Mouse (Mus musculus) C2C12 (cell line): Measurements from ENCODE around the gene Cfap299. TPM values are rescaled to one million over a fixed set of nuclear protein-coding genes. Genes with fewer than 3 reads are reported as not detected.

Experiments used
- H3K27me3 ChIP-seq: one replicate; pipeline ENCODE4 v1.6.1; 2011; ENCODE audit not compliant: control insufficient read depth, insufficient read depth, insufficient read length
- H3K36me3 ChIP-seq: one replicate; pipeline ENCODE4 v1.6.1; 2011; ENCODE audit not compliant: control insufficient read depth, insufficient read depth
- H3K4me3 ChIP-seq: one replicate; pipeline ENCODE4 v1.5.1; 2011; ENCODE audit warnings: mild to moderate bottlenecking, control low read depth; ENCODE audit not compliant: poor library complexity, insufficient read depth, severe bottlenecking
- H3K79me2 ChIP-seq: one replicate; pipeline ENCODE4 v1.6.1; 2011; ENCODE audit not compliant: control insufficient read depth, insufficient read depth
- H3K79me3 ChIP-seq: one replicate; pipeline ENCODE4 v1.6.1; 2011; ENCODE audit warnings: low read depth, control low read depth
- H3ac ChIP-seq: one replicate; pipeline ENCODE3; 2011; ENCODE audit warnings: low read depth; ENCODE audit not compliant: control insufficient read depth, insufficient read length
- CEBPB ChIP-seq: IDR thresholded peaks from one replicate; pipeline ENCODE4 v1.6.1; 2011; ENCODE audit warnings: low read depth, mild to moderate bottlenecking, control low read depth, moderate library complexity
- CTCF ChIP-seq: IDR thresholded peaks from one replicate; pipeline ENCODE4 v1.5.1; 2011; ENCODE audit not compliant: control insufficient read depth, insufficient read depth, insufficient read length
- FOSL1 ChIP-seq: IDR thresholded peaks from one replicate; pipeline ENCODE4 v1.8.0; 2011; ENCODE audit warnings: mild to moderate bottlenecking, low read length; ENCODE audit not compliant: poor library complexity, insufficient read depth, severe bottlenecking
- MAX ChIP-seq: IDR thresholded peaks from one replicate; pipeline ENCODE4 v1.6.1; 2011; ENCODE audit warnings: mild to moderate bottlenecking, control low read depth
- MYOD1 ChIP-seq: IDR thresholded peaks from one replicate; pipeline ENCODE4 v1.6.1; 2011; ENCODE audit warnings: low read depth; ENCODE audit not compliant: control insufficient read depth, insufficient read length
- MYOG ChIP-seq: IDR thresholded peaks from one replicate; pipeline ENCODE4 v1.6.1; 2011; ENCODE audit not compliant: control insufficient read depth, insufficient read length; ENCODE audit errors: extremely low read depth
- USF1 ChIP-seq: IDR thresholded peaks from one replicate; pipeline ENCODE4 v1.6.1; 2011; ENCODE audit warnings: low read depth, mild to moderate bottlenecking, control low read depth, moderate library complexity
- polyA plus RNA-seq: library from polyadenylated mRNA; unstranded; fragments of >200 nt; fragmentation: generic; extraction: Trizol; gene quantifications from one replicate; pipeline ENCODE4 v1.2.1, GENCODE M21; 2012; ENCODE audit warnings: missing spikeins

Cfap299 gene
- polyA plus RNA-seq, 1 experiment: 0.09 TPM

DNA sequence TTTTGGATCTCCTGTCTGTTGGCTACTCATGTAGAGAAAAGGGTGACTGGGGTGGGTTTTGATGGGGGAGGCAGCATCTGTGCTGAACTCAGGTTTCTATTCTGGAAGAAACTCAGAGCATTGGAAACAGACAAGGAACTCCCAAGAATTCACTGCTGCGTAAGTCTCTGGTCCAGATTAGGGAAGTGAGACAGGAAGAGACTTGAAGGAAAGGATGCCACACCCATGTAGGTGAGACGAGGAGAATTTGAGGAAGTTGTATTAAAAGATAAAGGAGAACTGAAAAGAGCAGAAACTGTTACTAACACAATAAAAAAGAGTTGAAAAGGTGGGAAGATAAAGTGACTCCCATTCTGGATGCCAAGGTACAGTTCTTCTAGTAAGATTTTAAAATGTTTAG lies 249.3 kb downstream of the Cfap299 start:
- Histone ChIP-seq H3ac (no peak overlapping the region), H3K36me3 (no peaks in the 10 kb centered on the region), H3K79me3 (no peaks in the 10 kb centered on the region), H3K79me2 (no peaks in the 10 kb centered on the region), H3K4me3 (no peak overlapping the region), H3K27me3 (no peaks in the 10 kb centered on the region)
- no peak for TF ChIP-seq USF1
- TF ChIP-seq MYOG: no peak
- TF ChIP-seq FOSL1: no peak
- TF ChIP-seq CTCF: no peak

DNA sequence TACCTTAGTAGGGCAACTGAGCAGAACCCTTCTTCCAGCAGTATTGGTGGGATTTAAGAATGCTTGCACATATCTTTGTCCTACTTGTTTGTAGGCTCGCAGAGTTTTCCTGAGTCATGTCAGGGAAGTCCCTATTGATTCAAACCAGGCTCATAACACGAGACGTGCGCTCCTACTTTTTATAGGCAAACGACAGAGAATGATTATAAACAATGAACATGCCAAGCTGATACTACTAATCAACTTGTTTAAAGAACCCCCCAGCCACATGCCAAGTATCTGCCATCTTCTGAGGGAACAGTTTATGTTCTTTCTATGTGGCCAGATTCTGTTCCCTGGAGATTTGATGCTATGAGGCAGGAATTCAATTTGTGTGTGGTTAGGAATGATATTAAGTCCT lies 251.7 kb downstream of the Cfap299 start:
- no peaks in the 10 kb centered on the region for H3K36me3 ChIP-seq
- no peaks in the 10 kb centered on the region for H3K79me3 ChIP-seq
- no peaks in the 10 kb centered on the region for H3K79me2 ChIP-seq
- no peaks in the 10 kb centered on the region for H3K27me3 ChIP-seq
- H3ac ChIP-seq: no peak overlapping the region
- no peak overlapping the region for H3K4me3 ChIP-seq
- TF ChIP-seq MYOD1 (no peak), FOSL1 (no peak), USF1 (no peak), MAX (no peak), MYOG (no peak), CEBPB (no peak), CTCF (no peak)

DNA sequence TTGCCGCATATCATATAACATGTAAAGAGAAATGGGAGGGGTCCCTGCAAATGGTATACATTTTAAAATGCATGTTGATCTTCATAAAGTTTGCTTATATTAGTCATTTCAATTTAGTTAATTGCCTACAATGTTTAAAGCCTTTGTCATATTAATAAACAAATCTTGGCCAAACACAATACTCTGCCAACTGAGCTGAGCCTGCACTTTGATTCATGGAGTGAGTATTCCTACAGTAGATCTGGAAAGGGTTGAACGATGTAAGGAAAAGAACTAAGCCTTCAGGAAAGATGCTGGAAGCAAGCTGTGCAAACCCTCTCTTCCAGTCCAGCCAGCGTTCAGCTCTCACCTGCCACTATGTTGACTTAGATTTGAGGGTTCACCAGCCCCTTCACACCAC lies 252.9 kb downstream of the Cfap299 start:
- Histone ChIP-seq H3K27me3 (no peaks in the 10 kb centered on the region), H3K79me3 (no peaks in the 10 kb centered on the region), H3ac (no peak overlapping the region), H3K4me3 (no peak overlapping the region), H3K79me2 (no peaks in the 10 kb centered on the region), H3K36me3 (no peaks in the 10 kb centered on the region)
- TF ChIP-seq CEBPB (no peak), FOSL1 (no peak), MAX (no peak), CTCF (no peak), MYOG (no peak), MYOD1 (no peak), USF1 (no peak)

DNA sequence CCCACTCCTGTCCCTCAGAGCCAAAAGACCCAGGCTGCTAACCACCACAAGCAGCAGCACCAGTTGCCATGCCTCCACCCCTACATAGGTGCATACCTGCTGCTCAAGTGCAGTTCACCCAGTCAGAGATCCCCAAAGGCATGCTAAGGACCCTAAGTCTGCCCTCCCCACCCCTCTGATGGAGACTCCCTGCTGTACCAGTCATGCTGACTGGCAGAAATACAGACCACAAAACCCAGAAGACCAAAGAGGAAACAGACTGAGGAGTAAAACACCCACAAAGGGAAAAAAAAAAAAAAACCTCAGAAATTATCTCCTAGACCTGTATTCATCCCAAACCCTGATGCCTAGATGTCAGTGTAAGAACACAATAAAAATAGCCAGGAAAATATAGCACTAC lies 256.8 kb downstream of the Cfap299 start:
- Histone ChIP-seq H3K36me3 (no peaks in the 10 kb centered on the region), H3K79me3 (no peaks in the 10 kb centered on the region), H3K79me2 (no peaks in the 10 kb centered on the region), H3K27me3 (no peaks in the 10 kb centered on the region), H3ac (no peak overlapping the region), H3K4me3 (no peak overlapping the region)
- TF ChIP-seq MYOD1: no peak
- no peak for TF ChIP-seq MAX
- no peak for TF ChIP-seq FOSL1
- no peak for TF ChIP-seq USF1
- no peak for TF ChIP-seq CTCF
- no peak for TF ChIP-seq MYOG
- no peak for TF ChIP-seq CEBPB

DNA sequence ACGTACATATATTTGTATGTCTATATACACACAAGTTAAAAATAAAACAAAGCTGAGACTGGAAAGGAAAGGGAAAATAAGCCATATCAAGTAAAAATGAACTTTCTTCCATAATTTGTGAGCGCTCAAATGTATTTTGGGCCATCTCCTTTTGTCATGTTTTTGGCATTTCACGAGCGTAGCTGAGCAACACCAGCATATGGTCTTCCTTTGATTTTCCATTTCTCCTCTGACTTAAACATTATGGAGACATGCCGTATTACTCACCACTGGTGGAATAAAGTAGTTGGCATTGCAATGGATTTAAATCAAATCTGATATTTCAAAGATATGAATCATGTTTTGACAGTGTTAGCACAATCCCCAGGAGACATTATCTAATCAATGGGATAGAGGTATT lies 284.4 kb downstream of the Cfap299 start:
- Histone ChIP-seq H3K36me3 (no peaks in the 10 kb centered on the region), H3K27me3 (no peaks in the 10 kb centered on the region), H3K79me2 (no peaks in the 10 kb centered on the region), H3K4me3 (no peak overlapping the region), H3K79me3 (no peaks in the 10 kb centered on the region), H3ac (no peak overlapping the region)
- TF ChIP-seq MYOD1 (no peak), CTCF (no peak), MAX (no peak), MYOG (no peak), USF1 (no peak)

DNA sequence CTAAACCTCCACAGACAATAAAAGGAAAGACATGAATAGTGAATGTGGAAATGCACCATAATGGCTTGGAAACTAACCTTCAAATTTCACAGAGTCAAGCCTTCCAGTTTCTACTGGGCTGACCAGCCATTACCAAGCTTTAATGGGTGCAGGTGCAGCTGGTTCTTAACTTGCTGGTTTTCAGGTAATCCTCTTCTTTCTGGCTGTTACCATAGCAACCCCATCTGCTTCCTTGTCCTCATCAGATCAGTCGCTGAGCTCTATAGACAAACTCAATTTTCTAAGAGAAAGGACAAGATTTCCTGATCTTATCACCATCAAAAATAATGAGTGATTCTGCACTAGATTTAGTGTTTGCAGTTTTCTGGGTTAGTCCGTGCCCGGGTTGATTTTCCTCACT lies 287.8 kb downstream of the Cfap299 start:
- Histone ChIP-seq H3K4me3 (no peak overlapping the region), H3K36me3 (no peaks in the 10 kb centered on the region), H3K79me3 (no peaks in the 10 kb centered on the region), H3K79me2 (no peaks in the 10 kb centered on the region), H3K27me3 (no peaks in the 10 kb centered on the region), H3ac (no peak overlapping the region)
- TF ChIP-seq CTCF: no peak
- TF ChIP-seq USF1: no peak
- no peak for TF ChIP-seq MYOD1
- no peak for TF ChIP-seq MAX
- no peak for TF ChIP-seq FOSL1
- TF ChIP-seq CEBPB: no peak
- no peak for TF ChIP-seq MYOG
